Mouse (Mus musculus) kidney, postnatal 36 days (tissue): Measurements from ENCODE around the gene Telo2.
"Not testable (repeated sequence)": the region's sequence is repeated elsewhere in the genome, so short reads cannot be mapped to it uniquely, and the experiment has no call there.

ENCODE experiments used
- DNase-seq, 2 experiments: peaks; one replicate each; pipeline ENCODE4 v3.0.0; 2021 to 2022; ENCODE audit warnings: mixed read lengths in 2 of 2

The Telo2 gene

DNA sequence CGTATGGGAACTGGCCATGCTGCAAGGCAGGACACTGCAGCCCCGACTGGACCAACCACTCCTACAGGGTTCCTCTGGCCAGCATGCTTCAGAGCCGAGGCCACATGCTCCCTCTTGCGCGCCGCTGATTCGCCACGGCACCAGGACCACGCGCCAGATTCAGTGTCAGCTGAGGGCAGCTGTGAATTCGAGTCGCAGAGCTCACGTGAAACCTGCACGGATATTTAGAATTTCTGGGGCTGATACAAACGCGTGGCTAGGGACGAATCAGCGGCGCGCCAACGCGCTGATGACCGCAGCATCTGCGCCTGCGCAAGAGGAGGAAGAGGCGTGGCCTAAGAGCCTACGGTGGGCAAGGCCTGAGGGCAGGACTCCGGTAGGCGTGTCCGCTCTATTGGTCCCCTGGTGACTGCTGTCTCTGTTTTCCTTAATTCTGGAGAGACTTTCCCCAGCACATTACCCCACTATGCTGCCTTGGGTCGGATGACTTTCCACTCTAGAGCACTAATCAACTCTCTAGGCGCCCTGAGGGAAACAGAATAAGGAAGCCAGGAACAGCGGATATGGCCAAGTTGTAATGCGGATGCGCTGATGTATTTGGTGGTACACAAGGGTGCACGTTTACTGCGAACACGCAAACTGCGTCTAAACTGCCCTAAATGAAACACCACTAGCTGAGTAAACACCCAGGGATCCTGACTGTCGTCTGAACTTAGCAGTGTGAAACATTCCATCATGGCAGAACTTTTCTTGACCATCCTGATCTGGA is at the start of gene Telo2:
TSS of gene Telo2 (minus strand) at position 304 of the 769 bp plus-strand sequence.
- DNase-seq, result peak; percentile 94 to 97

DNA sequence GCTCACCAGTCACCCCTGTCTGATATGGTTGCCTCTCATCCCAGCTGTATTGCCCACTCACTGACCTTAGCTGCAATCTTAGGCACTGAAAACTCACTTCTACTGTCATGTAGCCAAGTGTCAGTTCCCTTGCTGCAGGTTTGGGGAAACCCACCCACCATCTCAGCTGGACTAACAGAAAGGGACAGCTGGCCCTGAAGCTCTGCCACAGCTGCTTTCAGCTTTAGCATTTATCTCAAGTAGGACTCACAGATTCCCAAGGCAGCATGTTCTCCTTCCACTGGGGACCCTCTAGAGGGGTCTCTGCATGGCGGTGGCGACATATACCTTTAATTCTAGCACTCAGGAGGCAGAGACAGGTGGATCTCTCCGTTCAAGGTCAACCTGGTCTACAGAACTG is 49.0 kb upstream of the Telo2 start:
- no peak for DNase-seq

DNA sequence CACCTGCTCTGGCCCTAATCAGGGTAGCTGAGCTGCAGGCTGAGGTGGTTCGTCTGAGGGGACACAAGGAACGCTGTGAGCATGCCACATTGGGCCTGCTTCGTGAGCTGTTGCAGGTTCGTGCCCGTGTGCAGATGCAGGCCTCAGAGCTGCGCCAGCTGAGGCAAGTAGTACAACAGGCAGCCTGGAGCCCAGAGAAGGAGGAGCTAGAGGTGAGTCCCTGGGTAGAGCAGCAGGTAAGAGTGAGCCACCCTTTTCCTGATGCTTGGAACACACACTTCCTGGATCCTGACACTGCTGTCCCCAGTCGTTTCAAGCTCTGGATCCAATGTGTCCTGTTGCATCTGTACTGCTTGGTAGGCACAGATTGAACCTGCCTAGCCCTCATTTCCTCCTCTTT is 47.6 kb upstream of the Telo2 start:
- DNase-seq, result no peak

DNA sequence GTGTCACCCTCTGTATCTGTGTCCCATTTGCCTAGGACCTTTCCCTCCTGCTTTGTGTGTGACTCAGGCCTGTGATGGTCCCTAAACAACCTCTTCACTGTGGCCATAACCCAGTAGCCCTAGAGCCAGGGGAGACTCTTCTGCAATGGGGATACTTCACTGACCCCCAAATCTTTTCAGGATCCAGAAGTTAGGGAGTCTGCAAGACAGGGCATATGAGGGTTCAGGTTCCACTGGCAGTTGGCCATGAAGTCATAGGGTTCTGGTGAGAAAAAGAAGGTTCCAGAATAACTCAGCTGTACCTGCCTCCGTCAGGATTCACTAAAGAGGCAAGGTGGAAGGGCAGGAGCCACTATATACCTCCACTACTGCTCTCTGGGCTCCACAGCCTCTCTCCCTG is 46.4 kb upstream of the Telo2 start, which contains the start of gene Ccdc154:
TSS of gene Ccdc154 (plus strand) at position 301 of the 400 bp plus-strand sequence.
- no peak for DNase-seq

DNA sequence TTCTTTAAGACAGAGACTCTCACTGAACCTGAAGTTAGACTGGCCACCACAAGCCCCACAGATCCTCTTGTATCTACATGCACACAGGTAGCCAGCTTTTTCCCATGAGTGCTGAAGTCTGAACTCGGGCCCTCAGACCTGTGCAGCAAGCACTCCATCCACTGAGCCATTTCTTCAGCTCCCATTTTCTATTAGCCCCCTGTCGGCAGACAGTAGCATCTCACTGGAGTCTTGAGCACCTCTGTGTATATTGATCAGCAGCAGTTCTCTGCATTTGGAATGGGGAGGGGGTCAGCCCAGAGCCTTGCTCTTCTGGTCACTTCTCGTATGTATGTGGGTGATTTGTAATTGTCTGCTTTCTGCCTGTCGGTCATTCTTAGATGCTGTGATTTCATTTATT is 24.2 kb upstream of the Telo2 start:
- DNase-seq, result peak in 1 of 2 experiments; percentile 16

DNA sequence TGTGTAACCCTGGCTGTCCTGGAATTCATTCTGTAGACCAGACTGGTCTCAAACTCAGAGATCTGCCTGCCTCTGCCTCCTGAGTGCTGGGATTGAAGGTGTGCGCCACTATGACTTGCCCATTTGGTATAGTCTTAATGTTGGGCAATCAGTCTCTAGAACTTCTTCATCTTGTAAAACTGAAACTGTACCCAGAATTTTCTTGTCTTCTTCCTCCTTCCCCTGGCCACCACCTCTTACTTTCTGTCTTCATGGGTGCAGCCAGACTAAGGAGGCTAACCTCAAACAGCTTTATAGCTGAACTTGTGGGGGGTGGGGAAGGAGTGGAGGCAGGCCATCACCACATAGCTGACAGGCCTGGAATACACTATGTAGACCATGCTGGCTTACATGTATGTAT is 23.0 kb upstream of the Telo2 start:
- no peak for DNase-seq

DNA sequence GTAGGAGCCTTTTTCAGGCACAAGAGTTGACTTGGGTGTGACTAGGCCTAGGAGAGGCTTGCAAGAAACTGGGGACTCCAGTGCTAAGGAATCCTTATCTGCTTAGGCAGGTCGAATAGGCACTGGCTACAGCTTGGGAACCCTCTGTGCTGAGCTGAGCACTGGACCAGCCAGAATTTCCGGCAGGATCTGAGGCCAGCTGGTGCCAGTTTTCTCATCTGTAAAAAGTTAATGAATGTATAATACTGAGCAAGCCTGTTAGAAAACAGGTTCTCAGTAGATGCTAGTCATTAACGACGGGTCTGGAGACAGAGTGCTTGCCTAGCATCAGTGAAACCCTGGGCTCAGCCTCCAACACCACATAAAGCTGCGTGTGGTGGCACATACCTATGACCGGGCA is 19.9 kb upstream of the Telo2 start:
- peak; percentile 59 to 65 for DNase-seq

DNA sequence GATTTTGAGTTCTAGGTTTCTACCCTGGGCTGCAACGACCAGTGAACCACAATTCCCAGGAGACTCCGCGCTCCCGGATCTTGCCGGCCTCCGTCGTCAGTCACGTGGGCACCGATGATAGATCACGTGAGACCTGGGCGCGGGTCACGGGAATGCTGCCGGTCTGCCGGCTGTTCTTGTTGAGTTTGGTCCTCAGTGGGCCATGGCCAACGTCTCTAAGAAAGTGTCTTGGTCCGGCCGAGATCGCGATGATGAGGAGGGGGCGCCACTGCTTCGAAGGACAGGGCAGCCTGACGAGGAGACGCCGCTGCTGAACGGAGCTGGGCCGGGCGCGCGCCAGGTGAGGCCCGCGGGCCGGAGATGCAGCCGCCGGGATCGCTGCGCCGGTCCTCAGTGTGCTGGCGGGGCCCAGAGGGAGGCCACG is 17.5 kb upstream of the Telo2 start, which contains the start of gene Clcn7:
TSS of gene Clcn7 (plus strand) at position 117 of the 424 bp plus-strand sequence.
- peak; percentile 96 to 97 for DNase-seq

DNA sequence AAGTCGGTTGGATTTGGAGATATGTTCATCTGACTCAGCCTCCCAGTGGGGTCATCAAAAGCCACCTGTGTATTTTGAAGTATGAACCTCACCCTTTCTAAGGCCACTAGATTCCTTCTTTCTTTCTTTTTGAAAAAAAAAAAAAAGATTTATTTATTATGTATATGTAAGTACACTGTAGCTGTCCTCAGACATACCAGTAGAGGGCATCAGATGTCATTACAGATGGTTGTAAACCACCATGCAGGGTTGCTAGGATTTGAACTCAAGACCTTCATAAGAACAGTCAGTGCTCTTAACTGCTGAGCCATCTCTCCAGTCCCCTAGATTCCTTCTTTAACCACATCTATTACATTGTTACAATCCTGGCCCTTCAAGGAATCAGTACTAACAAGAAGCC is 14.3 kb upstream of the Telo2 start:
- no peak for DNase-seq

DNA sequence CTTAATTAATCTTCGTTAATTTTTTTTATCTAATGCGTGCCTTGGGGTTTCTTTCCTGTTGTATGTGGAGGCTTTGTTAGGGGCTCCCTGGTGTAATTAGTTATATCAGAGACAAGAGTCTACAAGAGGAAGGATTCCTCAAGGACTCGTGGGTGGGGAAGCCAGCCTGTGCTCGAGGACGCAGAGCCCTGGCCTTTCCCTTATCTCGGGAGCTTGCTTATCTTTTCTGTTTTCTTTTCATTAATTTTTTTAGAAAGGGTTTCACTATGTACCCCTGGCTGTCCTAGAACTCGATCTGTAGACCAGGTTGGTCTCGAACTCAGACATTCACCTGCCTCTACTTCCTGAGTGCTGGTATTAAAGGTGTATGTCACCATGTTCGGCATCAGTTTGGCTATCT is 11.9 kb upstream of the Telo2 start:
- no peak for DNase-seq

DNA sequence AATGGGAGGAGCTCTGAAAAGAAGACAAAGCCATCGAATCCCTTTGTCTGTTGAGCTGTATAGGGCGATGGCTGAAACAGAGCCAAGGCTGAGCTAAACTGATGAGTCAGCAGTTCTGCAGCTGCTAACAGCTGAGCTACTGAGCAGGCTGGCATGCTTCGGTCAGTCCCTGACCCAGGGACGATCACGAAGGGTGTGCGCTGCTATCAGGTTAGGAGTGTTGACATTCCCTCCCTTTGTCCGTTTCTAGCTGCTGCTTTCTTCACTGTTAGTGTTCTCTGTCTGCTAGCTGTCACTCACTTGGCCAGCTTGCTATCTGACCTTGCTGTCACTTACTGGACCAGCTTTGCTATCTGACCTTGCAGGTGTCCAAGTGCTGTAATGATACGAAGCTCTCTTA is 11.3 kb upstream of the Telo2 start:
- no peak for DNase-seq

DNA sequence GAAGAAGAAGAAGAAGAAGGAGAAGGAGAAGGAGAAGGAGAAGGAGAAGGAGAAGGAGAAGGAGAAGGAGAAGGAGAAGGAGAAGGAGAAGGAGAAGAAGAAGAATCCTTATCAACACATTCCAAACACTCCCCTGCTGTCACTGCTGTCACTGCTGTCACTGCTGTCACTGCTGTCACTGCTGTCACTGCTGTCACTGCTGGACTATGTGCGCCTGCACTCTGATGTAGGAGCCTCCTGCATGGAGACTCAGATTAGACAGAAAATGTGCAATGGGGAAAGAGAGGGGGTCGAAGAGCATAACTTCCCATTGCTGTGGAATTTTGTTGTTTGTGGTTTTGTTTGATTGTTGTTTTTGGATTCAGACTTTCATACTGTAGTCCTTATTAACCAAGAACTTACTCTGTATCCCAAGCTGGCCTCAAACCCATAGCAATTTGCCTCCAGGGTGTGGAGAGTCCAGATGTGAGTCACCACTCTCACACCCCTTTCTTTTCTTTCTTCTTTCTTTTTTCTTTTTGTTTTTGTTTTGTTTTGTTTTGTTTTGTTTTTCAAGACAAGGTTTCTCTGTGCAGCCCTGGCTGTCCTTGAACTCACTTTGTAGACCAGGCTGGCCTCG is 9.8 kb upstream of the Telo2 start:
- DNase-seq, result not testable (repeated sequence)

DNA sequence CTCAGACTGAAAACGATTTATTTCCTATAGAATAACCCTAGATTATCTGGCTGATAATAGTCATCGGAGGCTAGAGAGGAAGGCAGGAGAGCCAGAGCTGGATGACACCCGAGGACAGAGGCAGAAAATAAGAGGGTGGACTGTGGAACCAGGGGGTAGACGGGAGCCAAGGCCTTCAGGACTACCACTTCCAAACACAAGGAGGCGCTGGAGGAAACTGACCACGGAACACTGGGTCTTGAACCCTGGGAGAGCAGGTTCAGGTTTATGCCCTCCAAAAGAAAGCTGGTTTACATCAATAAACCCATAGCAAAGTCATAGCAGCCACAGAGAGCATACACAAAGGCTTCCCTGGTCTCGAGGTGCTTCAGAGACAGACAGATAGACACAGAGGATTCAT is 8.2 kb upstream of the Telo2 start:
- peak in 1 of 2 experiments; percentile 56 for DNase-seq

DNA sequence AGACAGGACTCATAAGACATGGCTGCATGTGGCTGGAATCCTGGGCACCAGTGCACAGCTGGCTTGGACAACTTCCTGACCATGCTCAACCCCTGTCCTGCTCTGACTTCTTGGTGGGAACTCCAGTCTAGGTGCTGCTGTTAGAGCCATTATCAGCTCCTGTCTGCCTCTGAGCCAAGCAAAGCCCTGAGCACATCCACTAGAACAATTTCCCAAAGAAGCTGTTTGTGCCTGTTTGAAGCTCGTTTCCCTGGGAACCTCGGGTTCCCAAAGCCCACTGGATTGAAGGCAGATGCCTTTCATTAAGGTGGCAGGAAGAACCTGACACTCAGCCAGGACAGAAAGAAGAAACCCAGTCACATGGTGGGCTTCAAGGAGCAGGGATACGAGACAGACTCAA is 4.6 kb upstream of the Telo2 start, which contains the start of gene Ptx4:
TSS of gene Ptx4 (plus strand) at position 355 of the 400 bp plus-strand sequence.
- no peak for DNase-seq

DNA sequence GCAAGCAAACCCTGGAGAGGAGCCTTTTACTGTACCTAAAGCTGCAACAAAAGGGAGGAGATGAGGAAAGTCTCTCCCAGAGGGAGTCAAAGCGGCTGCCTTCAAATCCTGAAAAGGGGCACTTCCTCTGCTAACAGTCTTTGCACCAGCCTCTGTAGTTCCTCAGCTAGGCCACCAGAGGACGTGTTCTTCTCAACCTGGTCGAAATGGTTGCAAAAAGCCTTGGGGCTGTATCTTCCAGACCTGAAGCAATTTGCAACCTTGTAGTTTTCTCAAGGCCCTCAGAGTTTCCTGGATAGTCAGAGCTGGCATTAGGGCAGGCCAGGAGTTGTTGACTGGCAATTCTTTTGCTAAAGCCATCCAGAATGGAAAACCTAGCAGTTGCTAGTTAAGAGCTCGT is 1.5 kb upstream of the Telo2 start:
- DNase-seq, result peak in 1 of 2 experiments; percentile 34

DNA sequence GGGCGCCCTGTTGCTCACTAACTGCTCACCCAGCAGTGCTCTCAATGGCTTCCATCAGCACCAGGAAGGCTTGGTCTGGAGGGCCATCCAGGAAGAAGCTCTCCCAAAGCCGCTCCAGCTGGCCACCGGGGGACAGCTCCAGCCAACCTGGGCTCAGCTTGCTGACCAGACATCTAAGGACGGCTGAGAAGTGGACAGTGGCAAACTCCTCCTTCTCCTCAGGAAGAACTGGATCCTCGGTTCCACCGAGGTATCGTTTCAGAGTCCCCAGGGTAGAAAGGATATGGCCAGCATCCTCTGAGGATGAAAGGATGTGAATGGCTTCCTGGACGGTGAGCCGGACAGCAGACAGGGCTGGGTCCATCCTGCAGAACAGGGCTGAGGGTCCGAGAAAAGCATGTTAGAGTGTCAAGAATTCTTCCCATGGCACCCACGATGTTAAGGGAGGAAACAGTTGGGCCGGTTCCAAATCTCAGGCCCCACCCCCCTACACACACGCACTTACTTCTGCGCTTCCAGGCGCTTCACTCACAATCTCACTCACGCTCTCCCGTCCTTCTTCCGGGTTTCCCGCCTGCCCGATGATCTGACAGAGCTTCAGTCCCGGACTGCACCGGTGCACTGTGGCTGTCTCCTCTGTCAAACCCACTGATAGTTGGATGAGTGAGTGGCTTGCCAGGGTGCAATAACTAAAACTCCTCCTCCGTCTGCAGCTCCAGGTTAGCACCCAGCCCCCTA is 690 bp downstream of the Telo2 start:
- peak in 1 of 2 experiments; percentile 24 for DNase-seq

DNA sequence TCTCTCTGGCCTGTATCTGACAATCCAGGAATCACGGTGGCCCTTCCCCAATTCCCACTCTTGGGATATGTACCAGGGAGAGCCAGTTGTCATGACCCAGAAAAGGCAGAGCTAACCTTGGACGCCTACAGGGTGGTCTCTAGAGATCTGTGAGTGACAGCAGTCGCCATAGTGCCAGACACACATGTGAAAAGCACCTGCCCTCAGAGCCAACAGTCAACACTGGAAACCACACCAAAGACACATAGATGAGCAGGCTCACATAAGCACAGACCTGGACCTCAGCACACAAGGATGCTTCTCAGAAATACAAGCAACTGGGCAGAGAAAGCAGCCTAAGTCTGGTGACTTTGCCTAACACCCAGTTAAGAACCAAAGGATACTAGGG is 3.4 kb downstream of the Telo2 start:
- DNase-seq, result no peak

DNA sequence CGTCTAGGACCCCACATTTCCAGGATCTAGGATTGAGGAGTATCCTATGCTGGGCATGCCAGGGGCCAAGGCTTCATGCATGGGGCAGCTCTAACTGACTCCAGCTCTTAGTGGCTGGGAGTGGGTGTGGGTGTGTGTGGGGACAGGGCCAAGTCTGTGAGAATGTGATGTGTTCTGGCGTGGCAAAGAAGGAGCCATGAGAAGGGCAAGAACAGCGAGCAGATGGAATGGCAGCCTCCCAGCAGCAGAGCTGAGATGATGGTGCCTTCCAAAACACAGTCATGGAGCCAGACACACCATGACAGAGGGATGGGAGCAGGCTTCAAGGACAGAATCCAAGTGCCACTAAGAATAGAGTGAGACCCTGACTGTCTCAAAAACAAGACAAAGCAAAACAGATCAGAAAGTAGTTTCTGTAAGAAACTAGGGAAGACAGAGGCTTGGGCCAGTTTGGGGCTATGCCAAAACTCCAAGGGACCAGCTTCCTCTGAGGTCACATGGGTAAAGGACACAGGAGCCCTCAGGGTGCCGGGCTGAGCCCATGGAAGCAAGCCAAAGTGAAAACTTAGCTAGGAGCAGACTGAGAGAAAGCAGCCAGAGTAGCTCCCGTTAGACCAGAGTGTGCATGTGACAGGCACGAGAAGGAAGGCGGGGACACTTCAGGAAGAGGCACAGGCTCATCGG is 3.9 kb downstream of the Telo2 start:
- DNase-seq, result peak; percentile 75 to 80

DNA sequence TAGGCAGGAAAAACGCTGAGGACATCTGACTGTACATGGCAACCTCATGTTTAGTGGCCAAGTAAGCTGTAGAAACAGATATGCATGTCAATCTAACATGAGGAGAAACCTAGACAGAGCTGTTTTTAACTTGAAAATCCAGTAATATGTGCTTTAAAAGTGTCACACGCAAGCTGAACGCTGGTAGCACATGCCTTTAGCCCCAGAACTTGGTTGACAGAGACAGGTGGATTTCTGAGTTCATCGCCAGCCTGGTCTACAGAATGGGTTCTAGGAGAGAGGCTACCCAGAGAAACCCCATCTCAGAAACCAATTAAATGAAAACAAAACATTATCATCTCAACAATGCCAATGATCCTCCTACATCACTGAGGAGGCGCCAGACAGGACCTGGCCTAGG is 4.5 kb downstream of the Telo2 start:
- no peak for DNase-seq

DNA sequence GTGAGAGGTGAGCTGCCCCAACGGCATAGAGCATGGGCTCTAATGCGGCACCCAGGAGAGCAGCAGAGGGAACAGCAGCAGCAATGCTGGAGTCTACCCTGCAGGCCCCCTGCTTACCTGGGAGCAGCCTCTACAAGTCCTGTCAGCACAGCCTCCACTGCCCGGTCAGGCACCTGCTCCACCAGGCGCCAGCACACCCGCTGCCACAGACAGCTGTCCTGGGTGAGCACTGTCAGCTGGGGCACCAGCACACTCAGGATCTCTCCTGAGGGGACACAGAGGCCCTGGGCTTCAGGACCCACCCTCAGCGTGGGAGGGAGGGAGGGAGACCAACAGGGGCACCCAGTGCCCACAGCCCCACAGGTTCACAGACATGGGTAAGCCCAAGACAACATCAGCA is 5.2 kb downstream of the Telo2 start:
- no peak for DNase-seq

DNA sequence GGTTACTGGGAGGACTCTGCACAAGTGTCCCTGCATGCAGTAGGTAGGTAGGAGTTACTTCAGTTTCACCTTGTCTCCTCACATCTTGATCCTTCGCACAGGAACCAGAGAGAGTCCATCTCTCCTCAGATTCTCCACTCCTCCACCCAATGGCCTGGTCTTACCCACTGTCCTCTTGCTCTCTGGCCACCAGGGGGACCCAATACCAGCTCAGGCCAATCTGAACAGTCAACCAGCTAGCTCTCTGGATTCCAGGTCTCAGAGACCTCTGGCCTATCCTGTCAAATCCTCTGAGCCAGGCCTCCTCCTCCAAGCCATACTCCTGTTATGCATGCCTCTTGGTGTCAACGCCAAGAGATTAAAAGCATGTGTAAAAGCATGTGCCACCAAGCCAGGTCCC is 6.2 kb downstream of the Telo2 start:
- peak; percentile 61 to 81 for DNase-seq

DNA sequence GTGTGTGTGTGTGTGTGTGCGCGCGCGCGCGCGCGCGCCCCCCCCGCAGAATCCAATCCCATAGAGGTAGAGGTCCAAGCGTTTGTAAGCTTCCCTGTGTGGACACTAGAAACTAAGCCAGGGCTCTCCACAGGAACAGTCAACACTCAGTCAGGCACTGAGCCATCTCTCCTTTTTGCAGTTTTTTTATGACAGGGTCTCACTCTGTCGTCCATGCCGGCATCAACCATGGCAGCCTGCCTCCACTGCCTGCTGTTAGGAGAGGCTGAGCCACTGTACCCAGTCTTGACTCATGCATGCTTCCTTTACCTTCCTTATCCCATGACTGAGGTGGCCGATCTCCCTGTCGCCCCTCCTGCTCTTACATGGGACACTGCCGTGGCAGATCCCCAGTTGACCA is 8.0 kb downstream of the Telo2 start:
- DNase-seq, result no peak

DNA sequence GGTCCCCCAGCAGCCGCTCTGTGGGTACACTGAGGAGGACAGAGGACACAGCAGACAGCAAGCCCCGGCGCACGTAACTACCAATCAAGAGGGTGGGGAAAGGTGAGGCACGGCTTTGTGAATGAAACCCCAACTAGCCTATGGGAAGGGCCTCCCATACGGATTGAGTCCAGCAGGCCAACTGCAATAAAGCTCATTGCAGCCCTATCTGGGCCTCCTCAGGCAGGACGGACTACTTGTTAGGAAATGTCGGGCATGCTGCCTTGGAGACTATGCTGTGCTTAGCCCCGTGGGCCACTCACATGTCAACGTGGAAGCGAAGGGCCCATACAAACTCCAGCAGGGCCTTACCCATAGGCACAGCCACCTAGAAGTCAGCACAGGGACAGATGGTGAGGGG is 14.4 kb downstream of the Telo2 start:
- DNase-seq, result no peak
